Mouse (Mus musculus) neural tube, embryonic 15.5 days (tissue): ENCODE data around the gene Ankmy1. TPM values are rescaled to one million over a fixed set of nuclear protein-coding genes. Genes with fewer than 3 reads are reported as not detected.

ENCODE experiments used
- ATAC-seq: fragments of 200-750 bp; cut with Nextera tagmentation; 2 replicates; pipeline ENCODE4 v1.8.0; 2017; ENCODE audit warnings: mild to moderate bottlenecking, moderate TSS enrichment, moderate library complexity; ENCODE audit not compliant: low FRiP score
- H3K27ac ChIP-seq: fragments of 300-500 bp; sonication (generic); replicated peaks from 2 replicates; pipeline ENCODE4 v1.5.1; 2015; ENCODE audit warnings: mild to moderate bottlenecking, inconsistent platforms
- H3K27me3 ChIP-seq: fragments of 300-500 bp; sonication (generic); replicated peaks from 2 replicates; pipeline ENCODE4 v1.6.1; 2015; ENCODE audit warnings: inconsistent platforms
- H3K36me3 ChIP-seq: fragments of 300-500 bp; sonication (generic); 2 replicates; pipeline ENCODE4 v1.6.1; 2015; ENCODE audit warnings: inconsistent platforms
- H3K4me1 ChIP-seq: fragments of 300-500 bp; sonication (generic); 2 replicates; pipeline ENCODE4 v1.6.1; 2015; ENCODE audit warnings: inconsistent platforms
- H3K4me2 ChIP-seq: fragments of 300-500 bp; sonication (generic); 2 replicates; pipeline ENCODE4 v1.6.1; 2015; ENCODE audit warnings: inconsistent platforms, mild to moderate bottlenecking, moderate library complexity
- H3K4me3 ChIP-seq: fragments of 300-500 bp; sonication (generic); replicated peaks from 2 replicates; pipeline ENCODE4 v1.5.1; 2015; ENCODE audit warnings: mild to moderate bottlenecking, inconsistent platforms
- H3K9ac ChIP-seq: fragments of 300-500 bp; sonication (generic); replicated peaks from 2 replicates; pipeline ENCODE4 v1.6.1; 2015; ENCODE audit warnings: mild to moderate bottlenecking, inconsistent platforms
- H3K9me3 ChIP-seq: fragments of 300-500 bp; sonication (generic); replicated peaks from 2 replicates; pipeline ENCODE4 v1.6.1; 2016; ENCODE audit warnings: inconsistent platforms
- WGBS: fragments of 180-500 bp; shearing (Covaris S2); methylation state at CpG from one replicate; pipeline ENCODE4 v1.1.7; 2015; ENCODE audit warnings: mixed read lengths; 5-methylcytosine and 5-hydroxymethylcytosine counted together
- polyA plus RNA-seq: library from polyadenylated mRNA; unstranded; fragments of >200 nt; fragmentation: Nextera tagmentation; extraction: Ambion mirVana; gene quantifications from 2 replicates; pipeline ENCODE4 v1.2.1, GENCODE M21; 2015

Gene Ankmy1
- polyA plus RNA-seq, 1 experiment from 2014 or later: 0.69 TPM

- H3K4me3 ChIP-seq: no peak overlapping the region
- no peak overlapping the region for H3K27ac ChIP-seq
- peaks cover 9% of the 10 kb centered on the region; the same call in 1 of the 2 replicates for H3K4me1 ChIP-seq
- H3K9me3 ChIP-seq: no peaks in the 10 kb centered on the region
- H3K9ac ChIP-seq: no peak overlapping the region
- H3K36me3 ChIP-seq: peaks cover 19% of the 10 kb centered on the region
- H3K27me3 ChIP-seq: no peaks in the 10 kb centered on the region
- H3K4me2 ChIP-seq: no peak overlapping the region
- ATAC-seq: no peak
- 92% methylated on average over 4 of the region's 4 CpGs for WGBS
Measured at GRCm38 (mm10) chr1:92863268-92863667, 39.4 kb downstream of the Ankmy1 start.

GRCm38 (mm10) chr1:92861503-92861902, 41.2 kb downstream of the Ankmy1 start:
- 75% methylated on average over 6 of the region's 6 CpGs for WGBS
- Histone ChIP-seq H3K4me2 (no peak overlapping the region), H3K27ac (peak overlapping the region; percentile 49), H3K4me1 (peaks cover 9% of the 10 kb centered on the region; the same call in 1 of the 2 replicates), H3K9ac (no peak overlapping the region), H3K36me3 (peaks cover 36% of the 10 kb centered on the region), H3K4me3 (no peak overlapping the region), H3K27me3 (no peaks in the 10 kb centered on the region), H3K9me3 (no peaks in the 10 kb centered on the region)
- ATAC-seq: peak; percentile 29; the same call in 1 of the 2 replicates

DNA sequence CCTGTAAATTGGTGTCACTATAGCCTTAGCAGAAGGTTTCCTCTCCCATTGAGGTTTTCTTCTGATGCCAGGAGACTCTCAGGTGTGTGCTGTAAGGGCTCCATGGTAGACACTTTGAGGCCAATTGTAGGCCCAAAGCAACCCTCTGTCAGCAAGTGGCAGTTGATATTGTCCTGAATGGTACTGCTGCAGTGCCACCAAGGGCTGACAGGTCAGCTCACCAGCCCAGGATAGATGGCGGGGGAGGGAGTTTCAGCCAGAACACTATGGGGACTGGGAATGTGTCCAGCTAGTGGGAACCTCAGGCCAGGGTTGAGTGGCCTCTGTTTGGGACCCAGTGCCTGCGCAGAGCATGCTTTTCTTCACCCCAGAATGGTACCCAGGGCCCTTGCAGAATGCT, 50.3 kb downstream of the Ankmy1 start:
- H3K27me3 ChIP-seq: no peaks in the 10 kb centered on the region
- no peak overlapping the region for H3K9ac ChIP-seq
- no peaks in the 10 kb centered on the region for H3K9me3 ChIP-seq
- WGBS: 100% methylated on average over 2 of the region's 2 CpGs
- H3K4me3 ChIP-seq: no peak overlapping the region
- no peak overlapping the region for H3K27ac ChIP-seq
- H3K4me1 ChIP-seq: peaks cover 57% of the 10 kb centered on the region
- no peak overlapping the region for H3K4me2 ChIP-seq
- ATAC-seq: no peak
- peaks cover 51% of the 10 kb centered on the region for H3K36me3 ChIP-seq

GRCm38 (mm10) chr1:92849938-92850574, 52.6 kb downstream of the Ankmy1 start:
- Histone ChIP-seq H3K9ac (peak overlapping the region; percentile 85), H3K27ac (peak overlapping the region; percentile 97)

GRCm38 (mm10) chr1:92849491-92849890, 53.2 kb downstream of the Ankmy1 start:
- WGBS: 67% methylated on average over 2 of the region's 2 CpGs
- ATAC-seq: no peak
- H3K9me3 ChIP-seq: no peaks in the 10 kb centered on the region
- peak overlapping the region; percentile 97 for H3K27ac ChIP-seq
- H3K4me2 ChIP-seq: peak overlapping the region; percentile 76
- H3K4me3 ChIP-seq: peak overlapping the region; percentile 64
- no peaks in the 10 kb centered on the region for H3K27me3 ChIP-seq
- H3K9ac ChIP-seq: peak overlapping the region; percentile 85
- H3K36me3 ChIP-seq: peaks cover 21% of the 10 kb centered on the region
- peaks cover 69% of the 10 kb centered on the region for H3K4me1 ChIP-seq

More at GRCm38 (mm10) chr1:92849938-92850574, 52.6 kb downstream of the Ankmy1 start:
- Histone ChIP-seq H3K36me3 (peaks cover 27% of the 10 kb centered on the region), H3K4me1 (peaks cover 69% of the 10 kb centered on the region), H3K9me3 (no peaks in the 10 kb centered on the region), H3K4me2 (peak overlapping the region; percentile 76), H3K4me3 (peak overlapping the region; percentile 64), H3K27me3 (no peaks in the 10 kb centered on the region)
- WGBS: 60% methylated on average over 13 of the region's 13 CpGs
- ATAC-seq: no peak

DNA sequence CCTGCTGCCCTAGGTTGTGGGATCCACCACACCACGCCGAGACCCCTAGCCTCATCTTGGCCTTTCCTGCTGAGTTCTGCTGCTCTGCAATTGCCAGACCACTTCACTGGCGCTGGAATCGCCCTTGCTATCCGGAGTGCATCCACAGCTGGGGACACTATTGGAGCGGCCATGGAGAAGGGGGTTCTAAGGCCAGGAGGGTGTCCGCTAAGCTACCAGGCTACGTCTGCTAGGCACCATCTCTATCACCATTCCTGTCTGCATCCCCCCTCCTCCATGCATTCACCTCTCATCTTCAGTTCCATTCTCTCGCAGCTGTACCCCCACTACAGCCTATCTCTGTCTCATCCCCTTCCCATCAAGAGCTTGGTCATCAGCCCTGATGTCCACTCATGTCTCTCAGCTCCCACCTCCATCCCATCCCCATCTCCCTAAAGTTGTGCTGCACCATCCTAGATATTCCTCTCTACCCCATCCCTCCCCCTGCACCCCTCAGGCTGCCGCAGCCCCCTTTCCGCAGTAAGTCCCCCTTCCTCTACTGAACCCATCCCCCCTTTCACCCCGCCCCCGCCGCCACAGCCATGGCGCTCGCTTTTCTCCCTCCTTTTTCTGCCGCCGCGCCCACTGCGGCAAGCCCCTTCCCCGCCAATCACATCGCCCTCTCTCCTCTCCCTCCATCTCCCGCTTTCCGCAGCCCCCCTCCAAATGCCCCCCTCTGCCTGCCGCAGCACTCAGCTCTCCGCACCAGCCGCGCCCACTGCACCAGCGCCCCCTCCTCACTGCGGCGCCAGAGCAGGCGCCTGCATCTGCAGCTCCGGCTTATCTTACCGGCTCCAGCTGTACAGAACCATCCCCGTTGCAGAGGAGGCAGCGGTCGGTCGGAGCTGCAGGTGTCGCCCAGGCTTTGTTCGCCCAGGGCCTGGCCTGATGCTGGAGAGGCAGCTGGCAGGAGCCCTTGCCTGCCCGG, 54.5 kb downstream of the Ankmy1 start:
- Histone ChIP-seq H3K4me1 (peaks cover 72% of the 10 kb centered on the region), H3K27ac (peak overlapping the region; percentile 97), H3K9me3 (no peaks in the 10 kb centered on the region), H3K4me3 (peak overlapping the region; percentile 64), H3K27me3 (no peaks in the 10 kb centered on the region), H3K9ac (peak overlapping the region; percentile 85), H3K4me2 (peak overlapping the region; percentile 76), H3K36me3 (peaks cover 8% of the 10 kb centered on the region; the same call in 1 of the 2 replicates)
- WGBS: 5% methylated on average over 40 of the region's 41 CpGs
- peak; percentile 89 for ATAC-seq

DNA sequence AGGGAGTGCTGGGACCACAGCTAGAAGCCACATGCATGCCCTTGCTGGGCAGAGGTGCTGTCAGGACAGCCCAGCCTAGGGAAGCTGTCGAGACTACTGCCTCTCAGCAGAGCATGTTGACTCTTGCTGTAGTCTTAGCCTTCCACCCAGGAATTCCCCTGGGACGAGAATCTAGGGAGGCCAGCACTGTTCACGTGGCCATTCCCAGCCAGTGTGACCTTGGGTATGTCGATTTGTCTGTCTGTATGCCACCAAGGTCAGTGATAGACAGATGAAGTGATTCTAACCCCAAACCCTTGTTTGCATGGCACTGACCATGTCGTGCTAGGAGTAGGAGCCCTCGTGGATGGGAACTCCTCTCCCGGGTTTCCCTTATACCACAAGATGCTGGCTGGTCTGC, 56.8 kb downstream of the Ankmy1 start:
- Histone ChIP-seq H3K4me2 (no peak overlapping the region), H3K27me3 (no peaks in the 10 kb centered on the region), H3K9ac (no peak overlapping the region), H3K36me3 (no peaks in the 10 kb centered on the region), H3K9me3 (no peaks in the 10 kb centered on the region), H3K4me1 (peaks cover 49% of the 10 kb centered on the region), H3K4me3 (no peak overlapping the region), H3K27ac (no peak overlapping the region; the same call in 1 of the 2 replicates)
- no peak for ATAC-seq
- WGBS: 86% methylated on average over 7 of the region's 7 CpGs

DNA sequence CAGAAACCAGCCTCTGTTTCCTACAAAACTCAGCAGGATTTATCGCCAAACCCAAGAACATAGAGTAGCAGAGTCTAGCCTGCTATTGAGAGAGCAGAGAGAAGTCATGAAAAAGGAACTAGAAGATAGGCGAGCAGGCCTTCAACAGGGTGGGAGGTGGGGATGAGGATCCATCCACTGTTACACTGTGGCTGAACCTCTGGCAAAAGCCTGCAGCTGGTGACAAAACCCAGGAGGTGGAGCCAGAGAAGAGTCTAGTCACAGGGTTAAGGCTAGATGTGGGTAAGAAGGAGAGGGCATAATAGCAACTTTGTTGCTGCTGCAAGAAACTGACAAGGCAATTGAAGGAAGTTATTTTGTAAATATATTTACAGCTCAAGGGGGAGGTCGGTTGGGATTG, 61.3 kb downstream of the Ankmy1 start:
- Histone ChIP-seq H3K36me3 (no peaks in the 10 kb centered on the region; the same call in 1 of the 2 replicates), H3K4me1 (peaks cover 23% of the 10 kb centered on the region), H3K9me3 (no peaks in the 10 kb centered on the region), H3K27me3 (no peaks in the 10 kb centered on the region), H3K9ac (no peak overlapping the region), H3K27ac (no peak overlapping the region), H3K4me2 (no peak overlapping the region), H3K4me3 (no peak overlapping the region)
- 82% methylated on average over 3 of the region's 3 CpGs for WGBS
- no peak for ATAC-seq

DNA sequence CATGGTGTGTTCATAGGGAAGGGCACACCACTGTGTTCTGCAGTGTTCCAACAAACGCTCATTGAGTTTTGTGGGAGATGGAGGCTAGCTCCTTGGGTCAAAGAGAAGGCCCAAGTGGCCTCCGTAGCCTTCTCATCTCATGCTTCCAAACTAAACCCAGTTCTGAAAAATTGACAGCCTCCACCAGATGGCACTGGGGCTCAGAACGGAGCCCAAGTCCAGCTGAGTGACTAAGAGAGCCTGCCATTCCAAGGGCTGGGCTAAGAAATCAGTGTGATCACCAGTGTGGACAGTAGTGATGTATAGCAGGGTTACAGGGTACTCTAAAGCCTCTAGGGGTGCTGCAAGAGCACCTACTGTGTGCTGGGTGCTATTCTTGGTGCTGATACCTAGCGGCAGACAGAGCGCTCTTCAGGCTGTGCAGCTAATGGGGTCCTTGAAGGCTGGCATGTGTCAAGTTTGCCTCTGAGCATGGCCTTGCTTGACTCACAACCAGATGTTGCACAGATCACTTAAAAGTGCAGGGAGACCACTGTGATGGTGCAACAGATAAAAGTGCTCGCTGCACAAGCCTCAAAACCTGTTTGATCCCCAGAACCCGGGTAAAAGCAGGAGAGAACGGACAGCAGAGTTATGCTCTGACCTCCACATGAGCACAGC, 62.3 kb downstream of the Ankmy1 start:
- no peak for ATAC-seq

GRCm38 (mm10) chr1:92839211-92839610, 63.5 kb downstream of the Ankmy1 start:
- no peak for ATAC-seq
- Histone ChIP-seq H3K9ac (no peak overlapping the region), H3K4me3 (no peak overlapping the region), H3K36me3 (no peaks in the 10 kb centered on the region; the same call in 1 of the 2 replicates), H3K27me3 (no peaks in the 10 kb centered on the region), H3K27ac (no peak overlapping the region), H3K4me1 (peaks cover 36% of the 10 kb centered on the region), H3K4me2 (no peak overlapping the region), H3K9me3 (no peaks in the 10 kb centered on the region)
- WGBS: 78% methylated on average over 7 of the region's 7 CpGs

More for the DNA sequence above, 62.3 kb downstream of the Ankmy1 start:
- Histone ChIP-seq H3K27me3 (no peaks in the 10 kb centered on the region), H3K36me3 (no peaks in the 10 kb centered on the region; the same call in 1 of the 2 replicates), H3K9me3 (no peaks in the 10 kb centered on the region), H3K4me1 (peaks cover 25% of the 10 kb centered on the region), H3K4me3 (no peak overlapping the region), H3K27ac (no peak overlapping the region), H3K9ac (no peak overlapping the region), H3K4me2 (no peak overlapping the region)
- WGBS: 85% methylated on average over 8 of the region's 8 CpGs
